Mouse (Mus musculus) hematopoietic stem cell, adult 5-6 weeks (primary cell): ENCODE measurements around the gene Nck2. TPM values are rescaled to one million over a fixed set of nuclear protein-coding genes. Genes with fewer than 3 reads are reported as not detected.

Source experiments
- ATAC-seq, 2 experiments: fragments of 125-278 bp in 1 of 2; replicated peaks in 1 of 2; 2 replicates each; pipeline ENCODE4 v1.8.0; 2016 to 2017; ENCODE audit warnings: inconsistent platforms in 2 of 2, mild to moderate bottlenecking in 2 of 2, moderate number of reproducible peaks in 2 of 2, low read depth in 1 of 2, moderate TSS enrichment in 1 of 2; ENCODE audit not compliant: low FRiP score in 2 of 2, poor library complexity in 2 of 2, severe bottlenecking in 2 of 2, insufficient read depth in 1 of 2, low TSS enrichment in 1 of 2
- total RNA-seq: library from RNA; stranded (forward); fragments of 172-1452, 232-1000 nt; gene quantifications from 2 replicates; pipeline ENCODE4 v1.2.3, GENCODE M21; 2017

Gene Nck2
- total RNA-seq, 1 experiment from 2014 or later = 14.6 TPM

DNA sequence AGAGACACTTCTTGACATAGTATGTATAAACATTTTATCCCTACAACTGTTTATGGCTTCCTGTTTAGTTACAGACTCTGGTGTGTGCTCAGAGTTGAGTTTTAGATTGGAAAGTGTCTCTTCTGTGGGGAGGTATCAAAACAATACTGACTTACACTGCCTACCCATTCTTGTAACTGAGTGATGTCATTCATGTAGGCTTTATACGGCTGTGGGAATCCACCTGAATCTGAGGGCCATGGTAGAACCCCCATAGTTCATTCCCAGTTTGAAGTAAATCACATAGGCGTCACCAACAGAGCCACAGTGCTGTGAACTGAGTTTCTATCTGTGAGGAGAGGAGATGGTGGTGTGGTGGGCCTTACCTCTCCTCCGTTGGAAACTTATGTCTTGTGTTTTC, 92.6 kb downstream of the Nck2 start:
- ATAC-seq = no peak

DNA sequence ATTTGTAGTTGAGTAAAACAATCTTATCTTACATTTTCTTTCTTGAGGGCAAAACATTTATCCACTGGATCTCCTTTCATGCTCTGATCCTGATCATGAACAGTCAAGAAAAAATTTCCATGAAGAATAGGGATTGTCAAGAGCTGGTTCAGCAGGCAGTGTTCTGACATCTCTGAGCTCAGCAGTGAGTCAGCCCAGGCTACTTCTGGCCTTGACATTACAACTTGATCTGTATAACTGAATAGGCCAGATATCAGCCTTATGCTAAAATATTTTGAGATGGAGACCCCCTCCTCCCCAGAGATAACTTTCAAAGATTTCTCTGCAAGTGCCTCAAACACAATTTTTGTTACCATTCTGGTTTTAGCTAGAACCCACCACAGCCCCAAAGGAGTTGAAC, 93.1 kb downstream of the Nck2 start:
- ATAC-seq = no peak

DNA sequence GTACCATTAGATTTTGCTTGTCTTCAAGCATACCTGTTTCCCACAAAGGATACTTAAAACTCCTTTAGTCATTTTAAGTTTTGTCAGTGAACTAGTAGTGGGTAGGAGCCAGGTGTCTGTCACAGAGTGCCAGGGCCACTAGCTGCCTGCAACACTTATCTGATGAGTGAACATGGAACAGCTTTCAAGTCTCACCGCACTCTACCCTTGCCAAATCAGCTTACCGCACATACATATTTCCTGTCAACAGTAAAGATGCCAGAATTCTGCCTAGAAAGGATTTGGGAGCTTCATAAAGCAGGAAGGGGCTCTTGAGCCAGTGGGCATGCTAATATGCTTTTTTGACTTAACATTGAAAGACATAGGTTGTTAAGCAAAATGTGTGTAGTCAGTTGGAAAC, 94.3 kb downstream of the Nck2 start:
- no peak for ATAC-seq

DNA sequence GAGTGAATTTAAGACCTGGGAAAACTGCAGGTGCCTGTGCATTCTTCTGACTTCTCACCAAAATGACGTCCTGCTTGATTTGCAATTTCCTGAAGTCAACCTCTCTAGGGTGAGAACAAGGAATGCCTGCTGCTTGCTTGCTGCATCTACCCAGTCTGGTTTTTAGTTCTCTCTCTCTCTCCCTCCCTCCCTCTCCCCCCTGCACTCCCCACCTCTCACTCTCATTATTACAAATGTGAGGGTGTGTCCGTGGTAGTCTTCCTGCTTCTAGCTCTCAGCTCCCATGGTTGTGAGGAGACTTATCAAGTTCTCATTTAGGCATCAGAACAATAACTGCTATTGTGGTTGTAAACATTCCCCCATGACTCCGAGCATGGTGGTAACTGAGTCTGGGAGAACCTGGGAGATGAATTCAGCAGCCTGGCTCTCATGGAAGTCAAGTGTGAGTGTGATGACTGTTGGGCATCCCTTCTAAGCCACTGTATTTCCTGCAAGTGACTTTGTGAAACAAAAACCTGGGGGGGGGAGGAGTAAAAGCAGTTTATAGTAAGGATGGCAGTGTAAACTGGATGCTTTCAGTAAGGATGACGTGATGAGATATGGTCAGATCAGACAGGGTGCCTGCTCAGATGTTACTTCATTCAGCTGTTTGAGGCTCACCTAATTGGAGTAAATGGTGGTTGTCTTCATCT, 95.5 kb downstream of the Nck2 start:
- ATAC-seq = no peak

DNA sequence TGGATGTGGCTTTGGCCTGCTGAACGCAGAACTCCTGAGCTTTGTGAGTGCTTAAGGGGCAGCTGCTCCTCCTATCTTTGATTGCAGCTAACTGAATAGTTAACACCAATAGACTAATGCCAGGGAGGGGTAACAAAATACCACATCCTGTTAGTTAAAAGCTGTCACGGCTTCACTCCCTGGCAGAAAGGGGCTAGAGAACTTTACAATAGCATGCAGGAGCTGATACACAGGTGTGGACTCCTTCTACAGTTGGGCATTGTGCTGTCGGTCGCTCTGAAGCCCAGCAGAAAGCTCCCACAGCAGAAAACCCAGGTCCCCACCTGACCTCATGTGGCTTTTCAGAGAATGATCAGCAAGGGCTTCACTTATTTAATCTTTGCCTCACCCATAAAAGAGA, 98.0 kb downstream of the Nck2 start:
- peak; percentile 50 to 60 for ATAC-seq

DNA sequence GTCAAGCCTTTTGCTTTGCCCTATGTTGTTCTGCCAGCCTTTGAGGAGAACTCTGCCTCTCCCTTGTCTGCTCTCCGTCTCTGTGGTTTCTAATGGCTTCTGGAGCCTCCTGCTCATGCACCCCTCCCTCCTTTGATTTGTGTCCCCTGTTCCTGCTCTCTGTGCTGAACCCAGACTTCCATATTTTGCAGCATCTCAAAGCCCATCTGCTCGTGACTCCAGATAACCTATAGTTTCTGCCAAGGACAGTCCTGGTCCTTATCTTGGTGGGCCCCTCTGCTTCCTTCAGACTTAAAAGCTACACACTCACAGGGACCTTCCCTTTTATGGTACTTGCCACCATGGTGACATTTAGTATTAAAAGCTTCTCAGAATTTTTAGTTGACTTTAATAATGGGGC, 103.3 kb downstream of the Nck2 start:
- ATAC-seq = no peak; a peak in 1 of 4 replicates

DNA sequence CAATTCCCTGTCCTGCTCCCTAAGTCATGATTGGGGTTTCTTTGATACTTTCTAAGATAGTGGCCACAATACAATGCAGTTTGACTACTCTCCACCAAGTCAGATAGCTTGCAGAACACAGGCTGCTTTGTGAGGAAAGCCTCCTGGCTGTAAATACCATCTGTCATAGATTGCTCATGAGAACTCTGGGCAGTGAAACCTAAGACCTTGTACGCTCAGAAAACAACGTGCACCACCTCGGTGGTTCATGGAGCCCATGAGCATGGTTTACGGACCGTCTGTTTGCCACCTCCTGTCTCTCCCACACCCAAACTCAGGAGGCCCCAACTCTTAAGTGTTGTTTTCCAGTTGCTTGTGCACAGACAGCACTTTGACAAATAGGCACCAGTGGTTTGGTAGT, 104.4 kb downstream of the Nck2 start:
- no peak for ATAC-seq

DNA sequence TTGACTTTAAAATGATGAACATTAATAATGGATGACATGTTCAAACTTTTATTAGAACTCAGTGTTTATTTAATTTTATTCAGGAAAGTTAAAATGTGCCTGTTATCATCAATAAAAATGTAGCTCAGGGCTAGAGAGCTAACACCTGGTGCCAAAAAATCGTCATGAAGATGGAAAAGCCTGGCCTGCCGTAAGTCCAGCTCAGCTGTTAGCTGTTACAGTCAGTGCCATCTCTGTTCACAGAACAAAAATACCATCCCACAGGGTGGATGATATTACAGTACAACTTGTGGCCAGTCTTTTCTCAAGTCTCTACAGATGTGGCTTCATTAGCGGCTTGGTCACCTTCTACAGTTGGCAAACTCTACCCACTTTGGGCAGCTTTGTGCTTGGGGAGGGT, 106.1 kb downstream of the Nck2 start:
- ATAC-seq = no peak

DNA sequence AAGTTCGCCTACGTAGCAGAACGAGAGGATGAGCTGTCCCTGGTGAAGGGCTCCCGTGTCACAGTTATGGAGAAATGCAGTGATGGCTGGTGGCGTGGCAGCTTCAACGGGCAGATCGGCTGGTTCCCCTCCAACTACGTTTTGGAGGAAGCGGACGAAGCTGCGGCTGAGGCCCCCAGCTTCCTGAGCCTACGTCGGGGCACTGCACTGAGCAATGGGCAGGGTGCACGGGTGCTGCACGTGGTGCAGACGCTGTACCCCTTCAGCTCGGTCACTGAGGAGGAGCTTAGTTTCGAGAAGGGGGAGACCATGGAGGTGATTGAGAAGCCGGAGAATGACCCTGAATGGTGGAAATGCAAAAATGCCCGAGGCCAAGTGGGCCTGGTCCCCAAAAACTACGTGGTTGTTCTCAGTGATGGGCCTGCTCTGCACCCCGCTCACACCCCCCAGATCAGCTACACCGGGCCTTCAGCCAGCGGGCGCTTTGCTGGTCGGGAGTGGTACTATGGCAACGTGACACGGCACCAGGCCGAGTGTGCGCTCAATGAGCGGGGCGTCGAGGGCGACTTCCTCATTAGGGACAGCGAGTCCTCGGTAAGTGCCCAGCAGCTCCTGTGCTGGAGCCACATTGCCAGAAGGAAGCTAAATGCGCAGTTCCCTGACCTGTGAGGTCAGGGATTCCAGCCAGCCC, 109.8 kb downstream of the Nck2 start:
- ATAC-seq = peak; percentile 83 to 95

DNA sequence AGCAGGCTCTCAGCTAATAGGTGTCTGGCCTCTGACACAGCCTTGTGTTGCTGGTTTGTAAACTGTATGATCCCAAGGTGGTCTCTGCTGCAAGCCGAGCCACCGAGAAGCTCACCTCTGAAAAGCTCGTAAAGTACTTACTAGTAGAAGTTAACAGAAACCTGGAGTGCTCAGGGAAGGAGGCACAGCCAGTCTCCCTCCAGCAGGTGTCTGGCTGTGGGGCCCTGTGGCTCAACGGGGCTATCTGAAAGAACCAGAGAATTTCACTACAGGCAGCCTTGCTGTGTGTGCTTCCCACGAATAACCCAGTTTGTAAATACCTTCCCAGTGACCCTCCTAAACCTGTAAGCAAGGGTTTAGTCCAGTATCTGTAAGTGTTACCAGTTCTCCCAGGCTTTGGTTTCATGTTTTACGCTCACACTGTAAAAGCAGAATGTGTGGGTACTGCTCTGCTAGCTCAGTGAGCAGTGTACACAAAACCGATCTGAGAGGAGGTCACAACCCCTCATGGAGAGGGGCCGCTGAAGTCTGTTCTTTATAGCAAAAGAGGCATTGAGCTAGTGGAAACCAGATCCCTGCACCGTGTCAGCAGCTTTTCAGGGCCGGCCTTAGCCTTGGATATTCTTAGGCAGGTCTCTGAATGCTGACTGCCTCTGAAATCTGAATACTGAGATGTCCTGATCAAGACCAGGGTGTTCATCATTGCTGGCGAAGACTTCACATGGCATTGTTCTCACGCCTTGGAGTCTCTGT, 111.0 kb downstream of the Nck2 start:
- no peak for ATAC-seq

DNA sequence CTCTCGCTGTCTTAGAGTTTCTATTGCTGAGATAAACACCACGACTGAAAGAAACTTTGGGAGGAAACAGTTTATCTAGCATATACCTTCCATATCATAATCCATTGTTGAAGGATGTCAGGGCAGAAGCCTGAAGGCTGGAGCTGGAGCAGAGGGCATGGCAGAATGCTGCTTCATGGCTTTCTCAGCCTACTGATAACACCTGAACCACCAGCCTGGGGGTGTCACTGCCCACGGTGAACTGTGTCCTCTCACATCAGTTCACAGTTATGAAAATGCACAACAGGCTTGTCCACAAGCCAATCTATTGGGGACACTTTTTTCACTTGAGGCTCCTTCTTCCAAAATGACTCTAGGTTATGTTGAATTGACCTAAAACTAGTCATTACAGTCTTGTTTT, 114.0 kb downstream of the Nck2 start:
- ATAC-seq = no peak

DNA sequence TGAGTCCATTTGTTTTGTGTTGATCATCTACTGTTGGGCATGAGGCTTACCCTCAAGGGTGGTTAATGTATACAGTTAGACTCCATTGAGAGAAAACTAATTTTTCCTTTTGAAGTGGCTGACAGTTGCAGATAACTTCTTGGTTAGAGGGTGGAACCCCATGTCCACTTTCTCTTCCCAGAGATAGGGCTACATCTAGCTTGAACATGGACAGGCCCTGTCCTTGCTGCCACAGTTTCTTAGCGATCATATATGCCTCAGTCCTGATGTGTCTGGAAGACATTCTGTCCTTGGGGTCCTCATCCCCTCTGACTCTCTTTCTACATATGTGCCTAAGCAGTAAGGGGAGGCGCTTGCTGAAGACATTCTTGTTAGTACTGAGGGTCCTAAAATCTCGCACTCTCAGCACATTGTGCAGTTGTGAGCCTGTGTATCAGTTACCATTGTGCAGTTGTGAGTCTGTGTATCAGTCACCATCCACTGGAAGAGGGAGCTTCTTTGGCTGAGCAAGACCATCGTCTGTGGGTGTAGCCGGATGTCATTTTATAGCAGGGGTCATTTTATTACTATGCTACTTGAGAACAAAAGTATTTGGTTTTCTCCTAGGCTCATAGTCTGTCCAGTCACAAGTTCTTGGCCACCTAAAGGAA, 114.8 kb downstream of the Nck2 start:
- ATAC-seq = no peak

DNA sequence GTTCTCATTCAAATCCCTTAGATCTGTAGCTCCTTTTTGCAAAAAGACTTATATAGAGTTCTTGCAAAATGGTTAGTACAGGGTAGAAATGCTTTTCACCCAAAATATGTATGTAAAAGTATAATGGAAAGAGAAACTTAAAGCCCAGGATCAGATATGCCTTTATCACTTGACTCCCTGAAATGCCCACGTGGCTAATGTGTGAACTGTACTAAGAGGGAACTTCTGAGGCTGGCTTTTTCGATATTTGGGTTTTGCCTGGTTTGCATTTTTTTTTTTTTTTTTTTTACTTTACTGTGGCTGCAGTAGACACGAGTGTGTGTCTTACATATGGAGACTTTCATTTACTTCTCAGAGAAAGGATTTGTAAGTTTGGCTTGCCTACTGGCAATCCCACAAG, 116.7 kb downstream of the Nck2 start:
- no peak for ATAC-seq

DNA sequence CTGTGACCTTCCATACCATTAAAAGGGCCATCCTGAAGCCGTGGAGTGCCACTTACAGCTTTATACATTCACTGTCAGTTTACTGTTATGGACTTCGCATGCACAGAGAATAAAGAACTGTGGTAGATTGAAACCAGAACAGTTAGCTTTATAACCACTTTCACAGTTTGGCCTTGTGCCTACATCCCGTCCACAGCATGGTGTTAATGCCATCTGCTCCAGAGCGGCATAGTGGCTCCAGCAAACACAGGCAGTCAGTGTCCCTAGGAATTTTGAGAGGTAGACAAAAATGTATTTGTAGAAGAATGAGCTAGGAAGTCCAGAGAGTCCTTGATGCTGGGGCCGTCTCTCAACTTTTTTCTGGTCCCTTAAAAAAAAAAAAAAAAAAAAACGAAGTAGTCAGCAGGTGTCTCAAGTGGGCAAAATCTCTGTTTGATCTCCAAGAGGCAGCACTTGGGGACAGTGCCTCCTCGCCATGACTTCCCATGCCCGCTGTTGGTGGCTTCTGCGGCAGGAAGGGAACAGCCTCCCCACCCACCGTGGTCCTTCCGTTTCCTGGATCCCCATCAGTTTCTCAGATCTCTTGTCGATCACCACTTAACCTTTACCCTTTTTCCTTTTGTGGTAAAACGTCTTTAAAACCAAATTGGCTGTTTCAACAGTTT, 117.8 kb downstream of the Nck2 start:
- peak; percentile 51 to 62; a peak in 3 of 4 replicates for ATAC-seq

DNA sequence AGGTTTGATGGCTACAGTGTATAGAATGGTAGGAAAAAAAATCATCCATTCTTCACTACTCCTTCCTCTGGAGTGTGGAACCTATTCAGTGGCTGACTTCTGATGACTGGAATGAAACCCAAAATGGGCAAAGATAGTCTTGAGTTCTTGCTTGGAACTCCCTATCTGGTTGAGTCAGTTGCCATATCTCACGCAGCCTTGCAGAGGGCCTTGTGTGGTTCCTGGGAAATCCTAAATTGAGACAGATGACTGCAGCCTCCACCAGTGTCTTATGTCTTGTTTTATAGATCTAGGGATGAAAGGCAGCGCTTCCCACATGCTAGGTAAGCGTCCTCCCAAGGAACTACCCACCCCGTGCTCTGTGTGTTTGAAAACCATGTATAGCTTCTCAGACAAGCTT, 120.9 kb downstream of the Nck2 start:
- no peak for ATAC-seq

DNA sequence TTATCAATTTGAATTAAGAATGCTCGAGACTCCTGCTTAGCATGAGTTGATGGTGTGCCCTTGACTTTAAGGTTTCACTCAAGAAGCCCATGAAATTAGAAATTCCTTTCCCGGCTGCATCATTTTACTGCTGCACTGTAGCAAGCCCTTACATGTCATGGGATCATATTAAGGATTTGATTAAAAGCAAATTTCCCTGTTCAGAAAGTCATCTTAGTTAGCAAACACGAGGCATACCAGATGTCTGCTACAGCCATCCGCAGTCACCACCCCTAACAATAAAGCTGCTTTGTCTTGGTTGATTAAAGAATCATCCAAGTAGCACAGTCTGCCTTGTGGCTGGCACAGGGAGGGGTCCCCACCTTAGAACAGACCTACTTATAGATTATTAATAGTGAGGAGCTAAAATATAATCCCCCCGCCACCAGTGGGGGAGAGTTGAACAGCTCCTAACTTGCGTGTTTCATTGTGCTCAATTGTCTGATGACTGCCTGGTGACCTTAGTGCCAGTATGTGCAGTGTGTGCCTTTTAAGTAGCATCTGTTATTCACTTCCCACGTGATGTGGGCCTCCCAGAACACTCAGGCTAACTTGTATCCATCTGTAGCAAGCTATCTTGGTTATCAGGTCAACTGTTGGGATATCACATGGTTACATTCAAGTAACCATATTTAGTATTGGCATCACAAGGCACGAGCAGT, 122.4 kb downstream of the Nck2 start:
- no peak for ATAC-seq

DNA sequence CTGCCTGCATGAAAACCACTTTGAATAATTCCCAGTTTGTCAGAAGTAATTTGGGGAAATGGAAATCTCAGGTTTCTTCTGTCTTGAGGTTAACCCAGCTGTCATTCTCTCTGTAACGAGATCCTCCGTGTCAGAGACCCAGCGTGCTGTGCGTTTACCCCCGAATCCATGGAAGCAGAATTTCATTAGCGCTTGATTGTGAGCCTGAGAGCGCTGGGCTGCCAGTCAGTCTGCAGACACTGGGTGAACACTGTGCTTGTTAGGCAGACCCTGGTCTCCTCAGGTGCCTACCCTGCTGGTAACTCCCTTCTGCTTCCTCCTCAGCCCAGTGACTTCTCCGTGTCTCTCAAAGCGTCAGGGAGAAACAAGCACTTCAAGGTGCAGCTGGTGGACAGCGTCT, 124.4 kb downstream of the Nck2 start:
- ATAC-seq = no peak
